Comparison of ENCODE assay signal across 25 mouse cellular contexts in the genomic region with DNA sequence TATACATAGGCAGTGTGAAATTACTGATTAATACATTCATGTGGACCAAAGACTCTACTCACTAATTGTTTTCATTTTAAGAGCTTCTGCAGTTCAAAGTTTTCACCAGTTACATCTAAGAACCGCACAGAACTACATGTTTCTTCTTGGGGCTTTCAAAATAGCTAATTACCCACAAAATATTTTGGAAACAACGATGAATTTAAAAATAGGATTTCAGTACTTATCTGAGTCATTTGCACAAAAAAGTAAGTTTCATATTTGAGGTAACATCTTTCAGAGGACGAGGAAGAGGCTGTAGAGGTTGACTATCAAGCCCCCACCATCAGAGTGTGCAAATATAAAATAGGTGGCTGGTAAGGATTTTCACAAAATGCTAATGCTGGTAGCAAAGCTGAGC.
"Had no signal": no experiment of that assay in that cellular context is flagged by ENCODE, and none has a peak within 500 bp of the region (broad histone marks: within the 10 kb centered on the region; RNA-seq: fewer than 3 reads in every experiment).

No protein-coding gene starts in this region.

- H3K9ac ChIP-seq: embryonic facial prominence, embryonic 12.5 days; embryonic facial prominence, embryonic 13.5 days; embryonic facial prominence, embryonic 15.5 days; forebrain, embryonic 12.5 days; forebrain, embryonic 13.5 days; forebrain, embryonic 15.5 days; forebrain, postnatal 0 days had no signal

- H3K27ac ChIP-seq: embryonic facial prominence, embryonic 10.5 days; embryonic facial prominence, embryonic 12.5 days; embryonic facial prominence, embryonic 13.5 days; embryonic facial prominence, embryonic 15.5 days; forebrain, embryonic 10.5 days; forebrain, embryonic 12.5 days; forebrain, embryonic 13.5 days; forebrain, embryonic 15.5 days; gastrocnemius, adult 2 months; heart, adult 2 months had no signal

- DNase-seq: cerebellum, adult 9-10 months; cerebellum, adult 9-11 months; cerebellum, postnatal 10 days; cerebellum, postnatal 14 days; cerebellum, postnatal 25 days; cerebellum, postnatal 36 days; embryo, embryonic 11 days; forebrain, postnatal 0 days; gastrocnemius, adult 2 months; gastrocnemius, postnatal 10 days; gastrocnemius, postnatal 14 days; gastrocnemius, postnatal 25 days; gastrocnemius, postnatal 36 days; heart, adult 11 months; heart, adult 18-20 months; heart, adult 2 months had no signal

- H3K4me3 ChIP-seq: embryonic facial prominence, embryonic 10.5 days; embryonic facial prominence, embryonic 12.5 days; embryonic facial prominence, embryonic 13.5 days; embryonic facial prominence, embryonic 15.5 days; erythroblast, embryonic 14.5 days; forebrain, embryonic 10.5 days; forebrain, embryonic 12.5 days; forebrain, embryonic 13.5 days; forebrain, embryonic 15.5 days; gastrocnemius, adult 2 months; heart, adult 2 months had no signal

- H3K27me3 ChIP-seq: embryonic facial prominence, embryonic 12.5 days; embryonic facial prominence, embryonic 13.5 days; embryonic facial prominence, embryonic 15.5 days; forebrain, embryonic 12.5 days; forebrain, embryonic 13.5 days; forebrain, embryonic 15.5 days had no signal

- H3K36me3 ChIP-seq: forebrain, embryonic 10.5 days; forebrain, embryonic 12.5 days; forebrain, embryonic 15.5 days had no signal

- H3K4me2 ChIP-seq: embryonic facial prominence, embryonic 12.5 days; embryonic facial prominence, embryonic 13.5 days; embryonic facial prominence, embryonic 15.5 days; forebrain, embryonic 12.5 days; forebrain, embryonic 13.5 days; forebrain, embryonic 15.5 days had no signal

- H3K4me1 ChIP-seq: embryonic facial prominence, embryonic 10.5 days; embryonic facial prominence, embryonic 12.5 days; embryonic facial prominence, embryonic 13.5 days; embryonic facial prominence, embryonic 15.5 days; forebrain, embryonic 10.5 days; forebrain, embryonic 12.5 days; forebrain, embryonic 13.5 days; forebrain, embryonic 15.5 days had no signal

- H3K9me3 ChIP-seq: embryonic facial prominence, embryonic 10.5 days; embryonic facial prominence, embryonic 12.5 days; embryonic facial prominence, embryonic 13.5 days; embryonic facial prominence, embryonic 15.5 days; forebrain, embryonic 10.5 days; forebrain, embryonic 12.5 days; forebrain, embryonic 13.5 days; forebrain, embryonic 15.5 days had no signal
